Comparison of ENCODE assay signal across 10 mouse cellular contexts in the genomic region with DNA sequence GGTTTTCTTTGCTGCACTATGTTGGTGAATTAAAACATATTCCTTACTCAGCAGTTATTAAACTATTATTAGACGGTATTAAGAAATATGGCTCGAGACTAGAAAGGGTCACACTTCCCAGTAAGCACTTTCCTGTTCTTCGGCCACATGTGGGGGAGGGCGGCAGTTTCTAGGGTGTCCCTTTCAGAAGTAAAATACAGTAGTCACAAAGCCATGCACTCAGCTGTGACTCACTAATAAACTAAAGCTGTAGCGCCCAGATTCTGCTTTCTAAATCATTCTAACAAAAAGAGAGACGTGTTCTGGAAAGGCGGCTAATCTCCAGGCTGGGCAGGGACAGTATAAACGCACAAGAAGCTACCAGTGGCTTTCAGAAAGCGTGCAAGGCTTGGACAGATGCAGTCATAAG. TPM values are rescaled to one million over a fixed set of nuclear protein-coding genes. Genes with fewer than 3 reads are reported as not detected.
DNase-seq lines count a peak whose midpoint lies in the region; ATAC-seq and TF ChIP-seq lines count a peak whose summit lies in the region.
"Had no signal": no experiment of that assay in that cellular context is flagged by ENCODE, and none has a peak within 500 bp of the region (broad histone marks: within the 10 kb centered on the region; RNA-seq: fewer than 3 reads in every experiment).

No protein-coding gene starts in this region.

- H3K4me3 ChIP-seq in heart, embryonic 13.5 days, result no peak overlapping the region
- no peak overlapping the region for H3K4me3 ChIP-seq in spleen, adult 2 months (ENCODE audit: extremely low read depth, insufficient read depth, insufficient read length)
- H3K4me3 ChIP-seq: hindbrain, embryonic 13.5 days had no signal

- H3K27ac ChIP-seq in heart, embryonic 13.5 days (replicated peaks), result peak overlapping the region; percentile 43
- peak overlapping the region; percentile 80 for H3K27ac ChIP-seq in spleen, adult 2 months (ENCODE audit: insufficient read depth, low read length)
- H3K27ac ChIP-seq: hindbrain, embryonic 13.5 days had no signal

- no peaks in the 10 kb centered on the region for H3K36me3 ChIP-seq in heart, embryonic 13.5 days
- H3K36me3 ChIP-seq in spleen, adult 2 months (ENCODE audit: control insufficient read depth, insufficient read depth, low read length), result no peaks in the 10 kb centered on the region
- H3K36me3 ChIP-seq: hindbrain, embryonic 13.5 days had no signal

- 56% methylated on average over 9 of the region's 9 CpGs for WGBS in heart, embryonic 13.5 days
- WGBS in spleen, adult 2 months, result 17% methylated on average over 9 of the region's 9 CpGs

- no peak for DNase-seq in heart, postnatal 36 days
- DNase-seq in spleen, adult 2 months (ENCODE audit: low read depth in 1 of 2, low spot score in 2 of 2), result no peak
- no peak for DNase-seq in spleen, adult 12 weeks (ENCODE audit: low spot score)
- DNase-seq in kidney, postnatal 36 days, result peak; percentile 60 to 61
- no peak for DNase-seq in right cerebral cortex, adult 2 months (ENCODE audit: low spot score in 2 of 2)
- DNase-seq: cerebellum, adult 8-10 months; layer of hippocampus, postnatal 36 days had no signal

- no peak overlapping the region for H3K4me2 ChIP-seq in heart, embryonic 13.5 days
- H3K4me2 ChIP-seq: hindbrain, embryonic 13.5 days had no signal

- TF ChIP-seq CTCF in spleen, adult 2 months (IDR thresholded peaks at IDR 0.05; ENCODE audit: extremely low read depth, insufficient read depth, insufficient read length, insufficient replicate concordance), result no peak

- no peak for TF ChIP-seq POLR2A in spleen, adult 2 months (IDR thresholded peaks at IDR 0.05; ENCODE audit: low read depth, low read length)

- no peak overlapping the region for H3K9ac ChIP-seq in heart, embryonic 13.5 days
- H3K9ac ChIP-seq: hindbrain, embryonic 13.5 days had no signal

- H3K9me3 ChIP-seq in heart, embryonic 13.5 days, result no peaks in the 10 kb centered on the region
- H3K9me3 ChIP-seq: hindbrain, embryonic 13.5 days had no signal

- H3K4me1 ChIP-seq in heart, embryonic 13.5 days, result peaks cover 36% of the 10 kb centered on the region
- peaks cover 21% of the 10 kb centered on the region; the same call in 1 of the 2 replicates for H3K4me1 ChIP-seq in spleen, adult 2 months (ENCODE audit: control insufficient read depth, insufficient read depth, insufficient read length)

- no peaks in the 10 kb centered on the region for H3K27me3 ChIP-seq in heart, embryonic 13.5 days (replicated peaks)
- no peaks in the 10 kb centered on the region for H3K27me3 ChIP-seq in spleen, adult 2 months (ENCODE audit: control insufficient read depth, insufficient read depth, low read length)

- intact Hi-C loops in heart, postnatal 36 days (cut with DNase I), result no loop called here

- no peak for ATAC-seq in heart, embryonic 13.5 days (ENCODE audit: extremely low read depth, insufficient number of reproducible peaks, low FRiP score, low TSS enrichment)
- no peak for ATAC-seq in megakaryocyte-erythroid progenitor cell, adult 5-6 weeks (replicated peaks; ENCODE audit: low FRiP score, low TSS enrichment, poor library complexity, severe bottlenecking)

RNA-seq across cellular contexts. Expression of a gene that starts 23.3 kb away (rescaled TPM):
- 33.1 and 37.9 TPM in 2 replicates for polyA plus RNA-seq in heart, embryonic 13.5 days (2015; fragmentation: Nextera tagmentation; extraction: Ambion mirVana)
- 10 to 100 TPM; 31.5 to 32.6 TPM for total RNA-seq in heart, postnatal 36 days (2021)
- polyA plus RNA-seq in spleen, adult 2 months (2012; rRNA removed), result 22.3 and 25.4 TPM in 2 replicates
- total RNA-seq in megakaryocyte-erythroid progenitor cell, adult 5-6 weeks (2014; fragmentation: Nextera tagmentation), result 16.3 and 19.6 TPM in 2 replicates
- 22.2 and 22.7 TPM in 2 replicates for total RNA-seq in megakaryocyte-erythroid progenitor cell, adult 5-6 weeks (2017)

RNA-seq across cellular contexts. Expression of a gene that starts 55.8 kb away (rescaled TPM):
- 44.8 and 48.9 TPM in 2 replicates for polyA plus RNA-seq in heart, embryonic 13.5 days (2015; fragmentation: Nextera tagmentation; extraction: Ambion mirVana)
- total RNA-seq in heart, postnatal 36 days (2021), result 100 to 1,000 TPM; 113 to 116 TPM
- 40.0 and 43.8 TPM in 2 replicates for polyA plus RNA-seq in spleen, adult 2 months (2012; rRNA removed)
- total RNA-seq in megakaryocyte-erythroid progenitor cell, adult 5-6 weeks (2014; fragmentation: Nextera tagmentation), result 17.3 and 20.6 TPM in 2 replicates
- total RNA-seq in megakaryocyte-erythroid progenitor cell, adult 5-6 weeks (2017), result 23.1 and 29.0 TPM in 2 replicates

Comparison
In these comparisons a context has a peak if more than half of its experiments do, and no peak if none do; other contexts are left out.
1. DNase-seq: peak in kidney, postnatal 36 days (2 of 2); none in heart, postnatal 36 days (0 of 2), spleen, adult 2 months (0 of 2), spleen, adult 12 weeks (single experiment) and right cerebral cortex, adult 2 months (0 of 2).